Mouse (Mus musculus) limb, embryonic 14.5 days (tissue): Measurements from ENCODE around the gene Mcu. TPM values are rescaled to one million over a fixed set of nuclear protein-coding genes. Genes with fewer than 3 reads are reported as not detected.

Experiments
- ATAC-seq: fragments of 200-750 bp; cut with Nextera tagmentation; 2 replicates; pipeline ENCODE4 v1.8.0; 2017; ENCODE audit warnings: low read depth, moderate number of reproducible peaks, moderate TSS enrichment; ENCODE audit not compliant: low FRiP score
- DNase-seq: peaks from one replicate; pipeline ENCODE4 v3.0.0-alpha.2; 2015; ENCODE audit warnings: low spot score
- H3K27ac ChIP-seq: fragments of 300-500 bp; sonication (generic); replicated peaks from 2 replicates; pipeline ENCODE4 v1.5.1; 2014; ENCODE audit warnings: low read depth, mild to moderate bottlenecking, low read length, moderate library complexity, mixed read lengths
- H3K27me3 ChIP-seq: fragments of 300-500 bp; sonication (generic); 2 replicates; pipeline ENCODE4 v1.6.1; 2014; ENCODE audit warnings: low read length, mixed read lengths; ENCODE audit not compliant: control insufficient read depth, insufficient read depth
- H3K36me3 ChIP-seq: fragments of 300-500 bp; sonication (generic); 2 replicates; pipeline ENCODE4 v1.6.1; 2014; ENCODE audit warnings: mild to moderate bottlenecking, low read length, moderate library complexity, mixed read lengths; ENCODE audit not compliant: control insufficient read depth, insufficient read depth
- H3K4me1 ChIP-seq: fragments of 300-500 bp; sonication (generic); 2 replicates; pipeline ENCODE4 v1.6.1; 2014; ENCODE audit warnings: antibody characterized with exemption, low read length, mixed read lengths; ENCODE audit not compliant: control insufficient read depth, insufficient read depth
- H3K4me2 ChIP-seq: fragments of 300-500 bp; sonication (generic); replicated peaks from 2 replicates; pipeline ENCODE4 v1.6.1; 2014; ENCODE audit warnings: low read depth, mild to moderate bottlenecking, low read length, moderate library complexity; ENCODE audit not compliant: severe bottlenecking
- H3K4me3 ChIP-seq: fragments of 300-500 bp; sonication (generic); replicated peaks from 2 replicates; pipeline ENCODE4 v1.5.1; 2014; ENCODE audit warnings: low read length
- H3K9ac ChIP-seq: fragments of 300-500 bp; sonication (generic); 2 replicates; pipeline ENCODE4 v1.6.1; 2014; ENCODE audit warnings: mild to moderate bottlenecking, low read depth, low read length, moderate library complexity; ENCODE audit not compliant: severe bottlenecking
- H3K9me3 ChIP-seq: fragments of 300-500 bp; sonication (generic); 2 replicates; pipeline ENCODE4 v1.6.1; 2016; ENCODE audit warnings: low read length; ENCODE audit not compliant: control insufficient read depth
- POLR2A ChIP-seq: fragments of 200-500 bp; IDR thresholded peaks from 2 replicates; pipeline ENCODE4 v1.8.0; 2012; ENCODE audit warnings: inconsistent platforms, mild to moderate bottlenecking, moderate library complexity, borderline replicate concordance; ENCODE audit not compliant: insufficient read depth, insufficient read length; ENCODE audit errors: extremely low read depth
- WGBS: fragments of 180-500 bp; shearing (Covaris S2); extraction: QIAGEN DNeasy Blood & Tissue Kit; methylation state at CpG from one replicate; pipeline ENCODE4 v1.1.7; 2014; 5-methylcytosine and 5-hydroxymethylcytosine counted together
- polyA plus RNA-seq, 2 experiments: library from polyadenylated mRNA; depleted of rRNA in 1 of 2; stranded (reverse) in 1 of 2; unstranded in 1 of 2; fragments of >200 nt; fragmentation: Nextera tagmentation in 1 of 2; extraction: Ambion mirVana in 1 of 2; gene quantifications; 2 replicates each; pipeline versions ENCODE4 v1.2.1 to v1.2.3; 2012 to 2014

Gene Mcu
- polyA plus RNA-seq, 2 experiments, result 34.5 to 54.2 TPM

- no peaks in the 10 kb centered on the region for H3K27me3 ChIP-seq
- WGBS, result 63% methylated on average over 2 of the region's 2 CpGs
- DNase-seq (no peak), ATAC-seq (no peak)
- H3K4me1 ChIP-seq, result peaks cover 42% of the 10 kb centered on the region
- no peak overlapping the region for H3K4me3 ChIP-seq
- H3K27ac ChIP-seq, result no peak overlapping the region; the same call in 1 of the 2 replicates
- H3K9ac ChIP-seq, result no peak overlapping the region
- H3K4me2 ChIP-seq, result no peak overlapping the region
- H3K36me3 ChIP-seq, result peaks cover 4% of the 10 kb centered on the region; the same call in 1 of the 2 replicates
- peaks cover 11% of the 10 kb centered on the region; the same call in 1 of the 2 replicates for H3K9me3 ChIP-seq
- no peak for TF ChIP-seq POLR2A
Measured at GRCm38 (mm10) chr10:59570780-59571179, 45.7 kb downstream of the Mcu start.

- no peak overlapping the region for H3K4me3 ChIP-seq
- H3K9me3 ChIP-seq, result peaks cover 11% of the 10 kb centered on the region; the same call in 1 of the 2 replicates
- no peaks in the 10 kb centered on the region for H3K27me3 ChIP-seq
- 64% methylated on average over 6 of the region's 6 CpGs for WGBS
- H3K27ac ChIP-seq, result no peak overlapping the region; the same call in 1 of the 2 replicates
- DNase-seq, result no peak
- peaks cover 4% of the 10 kb centered on the region; the same call in 1 of the 2 replicates for H3K36me3 ChIP-seq
- no peak overlapping the region for H3K4me2 ChIP-seq
- TF ChIP-seq POLR2A, result no peak
- H3K4me1 ChIP-seq, result peaks cover 46% of the 10 kb centered on the region
- no peak for ATAC-seq
- no peak overlapping the region for H3K9ac ChIP-seq
Measured at GRCm38 (mm10) chr10:59570360-59570759, 46.1 kb downstream of the Mcu start.

- DNase-seq, result no peak
- Histone ChIP-seq H3K27me3 (no peaks in the 10 kb centered on the region), H3K27ac (no peak overlapping the region), H3K4me1 (peaks cover 55% of the 10 kb centered on the region), H3K4me2 (no peak overlapping the region), H3K36me3 (peaks cover 4% of the 10 kb centered on the region; the same call in 1 of the 2 replicates), H3K9me3 (peaks cover 11% of the 10 kb centered on the region; the same call in 1 of the 2 replicates), H3K4me3 (no peak overlapping the region), H3K9ac (no peak overlapping the region)
- no peak for TF ChIP-seq POLR2A
- ATAC-seq, result no peak
- 74% methylated on average over 1 of the region's 1 CpGs for WGBS
Measured at GRCm38 (mm10) chr10:59569481-59569869, 47.0 kb downstream of the Mcu start.

DNA sequence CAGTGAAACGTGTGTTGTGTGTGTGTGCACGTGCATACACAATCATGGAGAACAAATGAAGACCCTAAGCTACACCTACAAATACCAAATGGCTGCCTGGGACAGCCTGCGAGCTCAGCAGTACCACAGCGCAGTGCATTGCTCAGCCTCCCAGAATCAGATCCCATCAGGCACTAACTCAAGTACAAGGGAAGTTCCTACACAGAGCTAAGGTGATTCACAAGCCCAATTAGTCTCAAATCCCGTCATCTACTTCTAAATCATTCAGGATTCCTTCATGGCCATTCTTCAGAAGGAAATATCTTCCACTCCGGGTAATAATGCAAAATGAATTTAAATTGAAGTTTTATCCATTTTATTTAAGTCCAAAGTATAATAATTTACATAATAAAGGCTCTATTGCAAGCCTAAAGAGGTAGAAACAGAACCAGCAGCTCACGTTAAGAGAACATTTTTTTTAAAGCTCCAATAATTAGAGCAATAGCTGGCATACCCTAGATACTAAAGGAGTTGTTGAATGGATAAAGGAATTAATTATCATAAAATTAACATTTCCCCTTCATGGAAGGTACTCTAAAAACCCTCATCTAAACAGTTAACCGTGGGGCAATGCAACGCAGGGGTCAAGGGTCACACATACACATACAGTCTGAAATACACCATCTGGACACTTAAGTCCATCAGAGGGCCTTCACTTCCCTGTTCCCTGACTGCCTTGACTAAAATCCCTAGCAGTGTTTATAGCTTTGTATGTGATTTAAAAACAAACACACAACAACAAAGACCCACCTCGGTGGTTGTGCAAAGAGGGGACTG is 47.6 kb downstream of the Mcu start:
- no peak for TF ChIP-seq POLR2A
- DNase-seq, result no peak
- peaks cover 57% of the 10 kb centered on the region for H3K4me1 ChIP-seq
- H3K9ac ChIP-seq, result no peak overlapping the region
- H3K36me3 ChIP-seq, result peaks cover 4% of the 10 kb centered on the region; the same call in 1 of the 2 replicates
- no peak for ATAC-seq
- no peak overlapping the region for H3K27ac ChIP-seq
- no peak overlapping the region for H3K4me3 ChIP-seq
- 76% methylated on average over 10 of the region's 10 CpGs for WGBS
- peaks cover 7% of the 10 kb centered on the region; the same call in 1 of the 2 replicates for H3K9me3 ChIP-seq
- no peak overlapping the region for H3K4me2 ChIP-seq
- H3K27me3 ChIP-seq, result no peaks in the 10 kb centered on the region

GRCm38 (mm10) chr10:59566968-59567367 is 49.5 kb downstream of the Mcu start:
- Histone ChIP-seq H3K36me3 (peaks cover 4% of the 10 kb centered on the region; the same call in 1 of the 2 replicates), H3K9me3 (no peaks in the 10 kb centered on the region), H3K4me2 (no peak overlapping the region), H3K27me3 (no peaks in the 10 kb centered on the region), H3K4me3 (no peak overlapping the region), H3K9ac (no peak overlapping the region), H3K27ac (peak overlapping the region; percentile 59), H3K4me1 (peaks cover 67% of the 10 kb centered on the region)
- no peak for TF ChIP-seq POLR2A
- DNase-seq, result no peak
- WGBS, result 91% methylated on average over 13 of the region's 13 CpGs
- ATAC-seq, result no peak
